Mouse (Mus musculus) bone marrow macrophage, adult 2 months (primary cell): Measurements from ENCODE around the gene Vac14.

Experiments used
- CTCF ChIP-seq: IDR thresholded peaks from 2 replicates; pipeline ENCODE4 v1.5.1; 2012; ENCODE audit warnings: low read depth, mild to moderate bottlenecking, low read length, moderate library complexity
- POLR2A ChIP-seq: IDR thresholded peaks from 2 replicates; pipeline ENCODE4 v1.6.1; 2012; ENCODE audit warnings: mild to moderate bottlenecking, low read depth, low read length, borderline replicate concordance

DNA sequence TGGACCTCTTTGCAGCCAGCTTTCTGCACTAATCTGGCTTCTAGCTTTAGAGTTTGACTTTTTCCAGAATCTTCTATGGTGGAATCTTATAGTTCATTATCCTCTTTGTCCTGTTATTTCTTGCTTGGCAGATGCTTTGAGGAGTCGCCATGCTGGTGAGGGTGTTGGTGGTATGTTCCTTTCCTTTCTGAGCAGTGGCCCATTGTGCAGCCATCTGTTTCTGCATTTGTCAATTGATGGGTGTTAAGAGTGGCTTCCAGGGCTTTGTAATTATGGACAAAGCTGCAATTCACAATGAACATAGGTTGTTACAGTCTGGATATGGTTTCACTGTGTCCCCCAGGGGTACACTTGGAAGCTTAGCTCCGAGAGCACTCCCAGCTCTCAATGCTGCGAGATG is 146.3 kb downstream of the Vac14 start:
- no peak for TF ChIP-seq CTCF
- no peak for TF ChIP-seq POLR2A
